Mouse (Mus musculus): ENCODE results near the gene Dcx.
A peak's percentile ranks its signal among the peaks of the same experiment; 100 is the strongest.

The Dcx gene

DNA sequence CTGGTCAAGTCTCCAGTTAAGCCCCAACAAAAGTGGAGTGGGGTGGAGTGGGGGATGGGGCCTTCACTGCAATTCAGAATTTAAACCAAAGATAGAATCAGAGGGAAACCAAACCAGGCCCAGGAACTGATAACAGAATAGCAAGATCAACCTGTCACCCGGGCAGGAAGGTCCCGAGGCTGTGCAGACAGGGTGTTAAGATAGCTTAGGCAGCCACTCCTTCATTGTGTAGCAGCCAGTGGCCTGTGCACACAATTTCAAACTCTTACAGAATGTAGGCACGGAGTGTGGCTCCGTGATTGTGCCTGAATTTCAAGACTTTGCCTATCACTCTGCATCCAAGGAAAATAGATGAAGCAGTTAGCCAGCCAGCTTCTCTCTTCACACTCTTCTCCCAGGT is 106.6 kb downstream of the Dcx start:
- DNase-seq (ENCODE audit: low spot score): peak; percentile 33

DNA sequence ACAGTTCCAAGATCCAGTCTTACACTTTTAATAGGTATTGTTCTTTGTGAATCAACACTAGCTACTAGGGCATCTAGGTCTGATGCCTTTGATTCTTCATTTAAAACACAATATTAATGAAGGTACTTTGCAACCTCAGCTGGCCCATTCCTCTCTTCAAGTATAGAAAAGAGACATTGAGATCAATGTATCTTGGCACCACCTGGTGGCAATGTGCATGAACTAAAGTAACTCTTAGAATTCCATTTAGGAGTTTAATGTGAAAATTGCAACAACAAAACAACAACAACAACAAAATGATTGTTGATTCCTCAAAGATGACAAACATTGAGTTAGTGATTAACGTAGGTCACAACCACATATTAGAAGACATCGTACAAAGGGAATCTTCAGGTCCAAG is 114.2 kb downstream of the Dcx start:
- DNase-seq (ENCODE audit: low spot score): no peak

DNA sequence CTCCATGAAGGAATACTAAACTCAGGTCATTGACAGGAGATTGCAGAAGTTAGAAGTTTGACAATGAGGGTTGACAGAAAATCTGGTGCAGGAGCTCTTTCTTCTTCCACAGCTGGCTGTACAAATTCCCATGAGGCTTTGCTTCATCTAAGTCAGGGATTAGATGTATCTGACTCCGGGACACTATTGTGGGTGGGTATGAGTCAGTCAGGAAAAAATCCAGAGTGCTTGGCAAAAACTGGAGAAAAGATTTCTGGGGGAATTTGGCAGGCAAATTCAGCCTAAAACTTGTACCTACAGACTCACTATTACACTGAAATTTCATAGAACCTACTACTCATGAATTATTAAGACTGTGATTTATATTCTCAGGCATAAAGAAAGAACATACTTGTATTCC is 117.2 kb downstream of the Dcx start:
- no peak for DNase-seq (ENCODE audit: low spot score)

All from testis, postnatal 10 days (tissue).